Mouse (Mus musculus) kidney, embryonic 14.5 days (tissue): ENCODE measurements around the gene Tecpr2. TPM values are rescaled to one million over a fixed set of nuclear protein-coding genes. Genes with fewer than 3 reads are reported as not detected.

Source experiments
- ATAC-seq: fragments of 200-750 bp; cut with Nextera tagmentation; 2 replicates; pipeline ENCODE4 v1.8.0; 2017; ENCODE audit warnings: moderate number of reproducible peaks, mild to moderate bottlenecking, moderate TSS enrichment, moderate library complexity; ENCODE audit not compliant: low FRiP score, low TSS enrichment
- H3K27ac ChIP-seq: fragments of 300-500 bp; sonication (generic); 2 replicates; pipeline ENCODE4 v1.5.1; 2014; ENCODE audit warnings: low read depth, mild to moderate bottlenecking, low read length, moderate library complexity, mixed read lengths
- H3K27me3 ChIP-seq: fragments of 300-500 bp; sonication (generic); 2 replicates; pipeline ENCODE4 v1.6.1; 2014; ENCODE audit warnings: mild to moderate bottlenecking, low read length; ENCODE audit not compliant: control insufficient read depth, insufficient read depth
- H3K36me3 ChIP-seq: fragments of 300-500 bp; sonication (generic); 2 replicates; pipeline ENCODE4 v1.6.1; 2014; ENCODE audit warnings: low read length, mixed read lengths; ENCODE audit not compliant: control insufficient read depth, insufficient read depth
- H3K4me1 ChIP-seq: fragments of 300-500 bp; sonication (generic); 2 replicates; pipeline ENCODE4 v1.6.1; 2014; ENCODE audit warnings: low read length, mixed read lengths; ENCODE audit not compliant: control insufficient read depth, insufficient read depth
- H3K4me2 ChIP-seq: fragments of 300-500 bp; sonication (generic); replicated peaks from 2 replicates; pipeline ENCODE4 v1.6.1; 2014; ENCODE audit warnings: low read depth, mild to moderate bottlenecking, low read length
- H3K4me3 ChIP-seq: fragments of 300-500 bp; sonication (generic); 2 replicates; pipeline ENCODE4 v1.5.1; 2014; ENCODE audit warnings: mild to moderate bottlenecking, low read length
- H3K9ac ChIP-seq: fragments of 300-500 bp; sonication (generic); 2 replicates; pipeline ENCODE4 v1.6.1; 2014; ENCODE audit warnings: low read depth, mild to moderate bottlenecking, low read length, moderate library complexity
- H3K9me3 ChIP-seq: fragments of 300-500 bp; sonication (generic); 2 replicates; pipeline ENCODE4 v1.6.1; 2016; ENCODE audit warnings: low read length; ENCODE audit not compliant: control insufficient read depth
- WGBS: fragments of 180-500 bp; shearing (Covaris S2); extraction: QIAGEN DNeasy Blood & Tissue Kit; methylation state at CpG from one replicate; pipeline ENCODE4 v1.1.7; 2014; 5-methylcytosine and 5-hydroxymethylcytosine counted together
- polyA plus RNA-seq: library from polyadenylated mRNA; unstranded; fragments of >200 nt; fragmentation: Nextera tagmentation; extraction: Ambion mirVana; gene quantifications from 2 replicates; pipeline ENCODE4 v1.2.1, GENCODE M21; 2014

Tecpr2 gene
- polyA plus RNA-seq, 1 experiment from 2014 or later: 3.6 TPM

- H3K4me2 ChIP-seq: no peak overlapping the region
- no peaks in the 10 kb centered on the region for H3K27me3 ChIP-seq
- H3K9me3 ChIP-seq: no peaks in the 10 kb centered on the region
- H3K4me3 ChIP-seq: no peak overlapping the region
- H3K9ac ChIP-seq: no peak overlapping the region
- no peaks in the 10 kb centered on the region for H3K4me1 ChIP-seq
- peaks cover 12% of the 10 kb centered on the region for H3K36me3 ChIP-seq
- WGBS: 94% methylated on average over 1 of the region's 1 CpGs
- H3K27ac ChIP-seq: no peak overlapping the region
- ATAC-seq: no peak
Observed at GRCm38 (mm10) chr12:110949410-110949809, 60.3 kb downstream of the Tecpr2 start.

- Histone ChIP-seq H3K27me3 (no peaks in the 10 kb centered on the region), H3K9me3 (no peaks in the 10 kb centered on the region), H3K27ac (no peak overlapping the region), H3K4me1 (no peaks in the 10 kb centered on the region), H3K9ac (no peak overlapping the region), H3K36me3 (peaks cover 9% of the 10 kb centered on the region), H3K4me2 (no peak overlapping the region), H3K4me3 (no peak overlapping the region)
- no peak for ATAC-seq
- WGBS: 36% methylated on average over 4 of the region's 4 CpGs
Observed at GRCm38 (mm10) chr12:110950151-110950550, 61.1 kb downstream of the Tecpr2 start.

GRCm38 (mm10) chr12:110951236-110951635, 62.2 kb downstream of the Tecpr2 start:
- Histone ChIP-seq H3K4me3 (no peak overlapping the region), H3K4me1 (no peaks in the 10 kb centered on the region), H3K9ac (no peak overlapping the region), H3K9me3 (no peaks in the 10 kb centered on the region), H3K27me3 (no peaks in the 10 kb centered on the region), H3K27ac (no peak overlapping the region), H3K36me3 (peaks cover 13% of the 10 kb centered on the region), H3K4me2 (no peak overlapping the region)
- WGBS: 87% methylated on average over 7 of the region's 7 CpGs
- no peak for ATAC-seq

GRCm38 (mm10) chr12:110952628-110953385, 63.7 kb downstream of the Tecpr2 start:
- no peaks in the 10 kb centered on the region for H3K4me1 ChIP-seq
- H3K27me3 ChIP-seq: no peaks in the 10 kb centered on the region
- H3K27ac ChIP-seq: no peak overlapping the region
- H3K36me3 ChIP-seq: peaks cover 11% of the 10 kb centered on the region
- H3K9me3 ChIP-seq: no peaks in the 10 kb centered on the region
- 84% methylated on average over 6 of the region's 6 CpGs for WGBS
- H3K4me2 ChIP-seq: no peak overlapping the region
- no peak overlapping the region for H3K9ac ChIP-seq
- no peak for ATAC-seq
- no peak overlapping the region for H3K4me3 ChIP-seq

- Histone ChIP-seq H3K27ac (no peak overlapping the region), H3K4me2 (no peak overlapping the region), H3K4me1 (no peaks in the 10 kb centered on the region), H3K9ac (no peak overlapping the region), H3K9me3 (no peaks in the 10 kb centered on the region), H3K36me3 (peaks cover 7% of the 10 kb centered on the region), H3K27me3 (no peaks in the 10 kb centered on the region), H3K4me3 (no peak overlapping the region)
- 91% methylated on average over 3 of the region's 3 CpGs for WGBS
- no peak for ATAC-seq
Observed at GRCm38 (mm10) chr12:110953443-110953842, 64.4 kb downstream of the Tecpr2 start.

GRCm38 (mm10) chr12:110953900-110954299, 64.8 kb downstream of the Tecpr2 start:
- no peaks in the 10 kb centered on the region for H3K9me3 ChIP-seq
- H3K4me1 ChIP-seq: no peaks in the 10 kb centered on the region
- no peak overlapping the region for H3K27ac ChIP-seq
- no peak for ATAC-seq
- WGBS: 84% methylated on average over 2 of the region's 2 CpGs
- peaks cover 4% of the 10 kb centered on the region for H3K36me3 ChIP-seq
- no peak overlapping the region for H3K4me2 ChIP-seq
- H3K9ac ChIP-seq: no peak overlapping the region
- H3K4me3 ChIP-seq: no peak overlapping the region
- no peaks in the 10 kb centered on the region for H3K27me3 ChIP-seq

GRCm38 (mm10) chr12:110954351-110954991, 65.4 kb downstream of the Tecpr2 start:
- Histone ChIP-seq H3K9ac (no peak overlapping the region), H3K4me1 (no peaks in the 10 kb centered on the region), H3K36me3 (peaks cover 7% of the 10 kb centered on the region; the same call in 1 of the 2 replicates), H3K27ac (no peak overlapping the region), H3K27me3 (no peaks in the 10 kb centered on the region), H3K4me3 (no peak overlapping the region), H3K4me2 (no peak overlapping the region), H3K9me3 (no peaks in the 10 kb centered on the region)
- 77% methylated on average over 4 of the region's 4 CpGs for WGBS
- no peak for ATAC-seq

- WGBS: 75% methylated on average over 2 of the region's 2 CpGs
- no peak overlapping the region for H3K27ac ChIP-seq
- H3K4me3 ChIP-seq: no peak overlapping the region
- H3K27me3 ChIP-seq: no peaks in the 10 kb centered on the region
- no peaks in the 10 kb centered on the region for H3K4me1 ChIP-seq
- ATAC-seq: no peak
- no peaks in the 10 kb centered on the region for H3K9me3 ChIP-seq
- H3K36me3 ChIP-seq: 0 out of 2 replicates have a peak, but pooled peaks cover 3% of the 10 kb centered on the region
- no peak overlapping the region for H3K9ac ChIP-seq
- H3K4me2 ChIP-seq: no peak overlapping the region
Observed at GRCm38 (mm10) chr12:110961973-110962372, 72.9 kb downstream of the Tecpr2 start.

- no peaks in the 10 kb centered on the region for H3K9me3 ChIP-seq
- H3K27ac ChIP-seq: no peak overlapping the region
- ATAC-seq: no peak
- 78% methylated on average over 3 of the region's 3 CpGs for WGBS
- H3K4me3 ChIP-seq: no peak overlapping the region
- H3K27me3 ChIP-seq: no peaks in the 10 kb centered on the region
- no peaks in the 10 kb centered on the region for H3K4me1 ChIP-seq
- H3K9ac ChIP-seq: no peak overlapping the region
- peaks cover 14% of the 10 kb centered on the region; the same call in 1 of the 2 replicates for H3K36me3 ChIP-seq
- no peak overlapping the region for H3K4me2 ChIP-seq
Observed at GRCm38 (mm10) chr12:110965500-110965899, 76.4 kb downstream of the Tecpr2 start.
